Mouse (Mus musculus) G1E (cell line): ENCODE measurements around the gene Mmel1. TPM values are rescaled to one million over a fixed set of nuclear protein-coding genes. Genes with fewer than 3 reads are reported as not detected.
A peak's percentile ranks its signal among the peaks of the same experiment; 100 is the strongest.

Experiments used
- ATAC-seq: 2 replicates; pipeline ENCODE4 v1.8.0; 2016; ENCODE audit warnings: mild to moderate bottlenecking; ENCODE audit not compliant: insufficient number of reproducible peaks, poor library complexity, low FRiP score, severe bottlenecking; ENCODE audit errors: extremely low read depth
- DNase-seq: peaks from one replicate; pipeline ENCODE4 v3.0.0; 2012; ENCODE audit warnings: low spot score
- H3K27me3 ChIP-seq: 2 replicates; pipeline ENCODE4 v1.6.1; 2012; ENCODE audit warnings: mild to moderate bottlenecking, low read length, inconsistent platforms; ENCODE audit not compliant: insufficient read depth
- H3K36me3 ChIP-seq: replicated peaks from 2 replicates; pipeline ENCODE3; 2012; ENCODE audit warnings: mild to moderate bottlenecking, inconsistent platforms
- H3K4me1 ChIP-seq: 2 replicates; pipeline ENCODE4 v1.6.1; 2012; ENCODE audit warnings: low read depth, low read length, inconsistent platforms, mixed read lengths; ENCODE audit not compliant: insufficient read depth
- H3K4me3 ChIP-seq: 2 replicates; pipeline ENCODE4 v1.5.1; 2012; ENCODE audit warnings: low read depth, mild to moderate bottlenecking, inconsistent platforms, low read length, moderate library complexity, mixed read lengths
- H3K9me3 ChIP-seq: replicated peaks from 2 replicates; pipeline ENCODE4 v1.6.1; 2012; ENCODE audit warnings: inconsistent platforms
- CTCF ChIP-seq: IDR thresholded peaks from 2 replicates; pipeline ENCODE4 v1.5.1; 2012; ENCODE audit warnings: low read depth, low read length, inconsistent platforms, mixed read lengths
- GATA1 ChIP-seq: IDR thresholded peaks from 2 replicates; pipeline ENCODE4 v1.6.1; 2012; ENCODE audit warnings: borderline replicate concordance, low read length, inconsistent platforms, mixed read lengths
- GATA2 ChIP-seq: IDR thresholded peaks from 2 replicates; pipeline ENCODE4 v1.6.1; 2012; ENCODE audit warnings: low read depth, low read length, inconsistent platforms, borderline replicate concordance
- POLR2AphosphoS5 ChIP-seq: IDR thresholded peaks from 2 replicates; pipeline ENCODE4 v1.6.1; 2012; ENCODE audit warnings: low read depth, low read length, inconsistent platforms; ENCODE audit not compliant: insufficient replicate concordance
- TAL1 ChIP-seq: conservative IDR thresholded peaks from 2 replicates; pipeline ENCODE4 v1.6.1; 2012; ENCODE audit warnings: low read depth, low read length, inconsistent platforms, mixed read lengths
- polyA plus RNA-seq: library from polyadenylated mRNA; stranded (reverse); fragments of >175 nt; gene quantifications from 2 replicates; pipeline ENCODE4 v1.2.3, GENCODE M21; 2012
- total RNA-seq, 2 experiments: library from RNA; stranded (forward) in 1 of 2; stranded (reverse) in 1 of 2; fragments of 200-1000 nt in 1 of 2; fragments of >200 nt in 1 of 2; fragmentation: Nextera tagmentation in 1 of 2; gene quantifications; 2 replicates each; pipeline ENCODE4 v1.2.3; 2014 to 2017

Mmel1 gene
- total and polyA plus RNA-seq, 3 experiments, result 0.03 to 0.22 TPM; not detected in 1

GRCm38 (mm10) chr4:154928395-154929087 lies 59.2 kb downstream of the Mmel1 start, which contains the start of gene Tnfrsf14:
Tnfrsf14 (minus strand) TSS chr4:154928563.
- TF ChIP-seq GATA2 (no peak), TAL1 (peak; percentile 78), GATA1 (no peak), CTCF (no peak)
- Histone ChIP-seq H3K36me3 (peaks cover 35% of the 10 kb centered on the region), H3K9me3 (no peaks in the 10 kb centered on the region), H3K27me3 (0 out of 2 replicates have a peak, but pooled peaks cover 4% of the 10 kb centered on the region), H3K4me3 (peak within 1 kb of the TSS; percentile 71), H3K4me1 (peaks cover 59% of the 10 kb centered on the region)
- ATAC-seq (peak; percentile 80), DNase-seq (peak; percentile 67)

DNA sequence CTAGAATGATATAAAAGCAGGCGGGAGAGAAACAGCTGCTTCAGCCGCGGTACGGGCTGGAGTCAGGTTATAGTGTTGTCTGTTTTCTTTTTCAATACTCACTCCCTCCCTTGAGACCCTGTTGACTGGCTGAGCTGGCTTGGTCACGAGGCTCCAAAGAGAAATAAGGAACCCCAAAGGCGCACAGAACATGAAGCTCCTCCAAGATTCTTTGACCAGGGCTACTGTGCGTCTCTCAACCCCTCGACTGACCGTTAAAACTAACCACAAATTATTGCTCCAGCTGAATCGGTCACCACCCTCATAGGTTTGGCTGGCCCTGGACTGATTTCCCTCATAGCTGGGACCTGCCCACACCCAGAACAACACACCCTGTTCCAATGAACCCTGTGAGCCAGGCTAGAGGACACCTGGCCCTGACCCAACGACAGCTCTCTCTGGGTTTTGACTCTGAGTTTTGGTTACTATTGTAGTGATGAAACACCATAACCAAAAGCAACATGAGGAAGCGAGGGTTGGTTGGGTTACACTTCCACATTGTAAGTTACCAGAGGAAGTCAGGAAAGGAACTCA lies 59.8 kb downstream of the Mmel1 start:
- H3K27me3 ChIP-seq, result peaks cover 10% of the 10 kb centered on the region
- TF ChIP-seq POLR2AphosphoS5, result no peak
- H3K4me1 ChIP-seq, result peaks cover 63% of the 10 kb centered on the region
- DNase-seq (no peak), ATAC-seq (peak; percentile 29)
- H3K9me3 ChIP-seq, result no peaks in the 10 kb centered on the region
- H3K36me3 ChIP-seq, result peaks cover 29% of the 10 kb centered on the region
- peak overlapping the region; percentile 71; the same call in 1 of the 2 replicates for H3K4me3 ChIP-seq

- no peak for DNase-seq
- H3K27me3 ChIP-seq, result peaks cover 12% of the 10 kb centered on the region
- H3K4me3 ChIP-seq, result no peak overlapping the region
- peaks cover 28% of the 10 kb centered on the region for H3K4me1 ChIP-seq
- ATAC-seq, result no peak
- no peaks in the 10 kb centered on the region for H3K9me3 ChIP-seq
- H3K36me3 ChIP-seq, result no peaks in the 10 kb centered on the region
- TF ChIP-seq GATA2, result no peak
- no peak for TF ChIP-seq GATA1
- TF ChIP-seq TAL1, result no peak
- no peak for TF ChIP-seq POLR2AphosphoS5
- no peak for TF ChIP-seq CTCF
Measured at GRCm38 (mm10) chr4:154933306-154933907, 64.0 kb downstream of the Mmel1 start.

DNA sequence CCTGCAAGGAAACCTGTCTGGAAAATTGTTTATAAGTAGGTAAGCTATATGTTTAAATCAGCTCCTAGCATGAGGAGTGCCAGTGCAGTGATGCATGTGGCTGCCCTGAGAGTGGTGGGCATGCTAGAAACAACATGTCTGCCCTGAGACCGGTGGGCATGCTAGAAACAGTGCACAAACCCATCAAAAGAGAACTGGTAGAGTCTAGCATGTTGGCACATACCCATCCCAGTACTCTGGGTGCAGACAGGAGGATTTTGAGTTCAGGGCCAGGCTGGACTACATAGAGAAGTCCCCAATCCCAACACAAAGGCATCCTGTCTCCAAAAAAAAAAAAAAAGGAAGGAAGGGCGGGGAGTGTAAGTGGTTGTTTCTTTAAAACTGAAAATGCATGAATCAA lies 65.4 kb downstream of the Mmel1 start:
- no peak overlapping the region for H3K4me3 ChIP-seq
- DNase-seq, result no peak
- TF ChIP-seq GATA1 (no peak), TAL1 (no peak), CTCF (no peak), GATA2 (no peak), POLR2AphosphoS5 (no peak)
- H3K36me3 ChIP-seq, result no peaks in the 10 kb centered on the region
- no peak for ATAC-seq
- peaks cover 14% of the 10 kb centered on the region for H3K27me3 ChIP-seq
- no peaks in the 10 kb centered on the region for H3K9me3 ChIP-seq
- H3K4me1 ChIP-seq, result peaks cover 17% of the 10 kb centered on the region

DNA sequence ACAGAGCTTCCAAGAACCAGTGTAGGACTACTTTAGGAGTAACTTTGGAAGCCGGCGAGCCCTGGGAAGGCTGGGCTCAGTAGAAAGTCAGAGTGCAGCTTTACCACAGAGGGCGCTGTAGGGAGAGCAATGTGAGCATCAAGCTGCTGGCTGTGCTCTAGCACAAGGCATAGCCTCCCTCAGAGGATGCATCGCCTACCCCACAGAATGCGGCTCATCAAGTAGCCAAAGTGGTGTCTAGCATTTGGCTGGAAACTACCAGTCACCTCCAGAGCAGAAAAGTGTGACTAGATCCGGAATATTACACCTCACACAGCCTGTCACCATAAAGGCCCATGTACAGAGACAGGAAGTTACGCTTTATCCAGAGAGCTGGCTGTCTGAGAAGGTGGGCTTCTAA lies 66.4 kb downstream of the Mmel1 start:
- Histone ChIP-seq H3K9me3 (no peaks in the 10 kb centered on the region), H3K4me3 (no peak overlapping the region), H3K36me3 (no peaks in the 10 kb centered on the region), H3K4me1 (peaks cover 17% of the 10 kb centered on the region), H3K27me3 (peaks cover 14% of the 10 kb centered on the region)
- TF ChIP-seq GATA1 (no peak), GATA2 (no peak), TAL1 (no peak), CTCF (no peak), POLR2AphosphoS5 (no peak)
- ATAC-seq (no peak), DNase-seq (no peak)

- Histone ChIP-seq H3K36me3 (no peaks in the 10 kb centered on the region), H3K4me1 (peaks cover 24% of the 10 kb centered on the region), H3K4me3 (no peak overlapping the region), H3K9me3 (no peaks in the 10 kb centered on the region), H3K27me3 (peaks cover 14% of the 10 kb centered on the region)
- TF ChIP-seq CTCF, result no peak
- no peak for TF ChIP-seq TAL1
- TF ChIP-seq GATA1, result no peak
- no peak for TF ChIP-seq POLR2AphosphoS5
- TF ChIP-seq GATA2, result no peak
- DNase-seq (no peak), ATAC-seq (no peak)
Measured at GRCm38 (mm10) chr4:154936542-154937255, 67.3 kb downstream of the Mmel1 start.
